Mouse (Mus musculus): ENCODE measurements around the gene Fhl3.

DNA sequence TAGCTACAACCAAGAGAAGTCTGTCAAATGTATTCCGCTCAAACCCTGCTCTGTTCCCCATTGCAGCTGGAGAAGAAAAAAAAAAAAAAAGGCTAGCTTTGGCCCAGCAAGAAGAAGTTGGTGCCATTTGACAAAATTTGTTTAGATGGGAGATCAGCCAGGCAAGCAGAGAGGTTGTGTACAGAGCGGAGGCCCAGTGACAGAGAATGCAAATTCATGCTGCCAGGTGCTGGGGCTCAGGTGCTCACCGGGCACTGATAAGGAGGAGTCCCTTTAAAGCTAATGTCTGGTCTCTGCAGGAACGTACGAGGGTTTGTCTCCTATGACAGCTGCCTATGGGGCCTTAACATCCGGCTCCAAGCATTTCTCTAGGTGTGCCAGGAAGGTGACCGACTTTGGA lies 46.1 kb downstream of the Fhl3 start:
- TF ChIP-seq CTCF (IDR thresholded peaks at IDR 0.05; ENCODE audit: low read depth), result no peak
- TF ChIP-seq EP300 (IDR thresholded peaks at IDR 0.05; ENCODE audit: low read depth), result no peak

Measured in heart, postnatal 0 days (tissue).